Mouse (Mus musculus): ENCODE measurements at regions not wholly inside any gene's neighbourhood (a gene's known extent, or its start where the extent isn't known, plus 50 kb on each side); places are given as distances from the start of the nearest gene placed in this dataset.

DNA sequence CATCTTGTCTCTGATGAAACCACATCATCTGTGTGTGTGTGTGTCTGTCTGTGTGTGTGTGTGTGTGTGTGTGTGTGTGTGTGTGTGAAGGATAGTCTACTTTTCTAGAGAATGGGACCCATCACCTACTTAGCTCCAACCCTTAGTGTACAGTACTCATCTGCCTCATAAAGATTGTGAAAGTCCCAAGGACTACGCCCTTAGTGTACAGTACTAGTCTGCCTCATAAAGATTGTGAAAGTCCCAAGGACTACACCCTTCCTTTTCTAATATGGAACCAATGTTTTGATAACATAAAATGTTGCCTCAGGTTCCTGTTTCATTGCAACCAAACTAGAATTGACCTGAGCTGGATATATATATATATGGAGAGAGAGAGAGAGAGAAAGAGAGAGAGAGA lies 323.9 kb upstream of the Rnaseh2b start:
- ATAC-seq (replicated peaks), result no peak
- Histone ChIP-seq H3K4me2 (replicated peaks) (no peak overlapping the region), H3K9me3 (no peaks in the 10 kb centered on the region), H3K27ac (replicated peaks) (no peak overlapping the region), H3K4me3 (no peak overlapping the region), H3K36me3 (no peaks in the 10 kb centered on the region), H3K27me3 (no peaks in the 10 kb centered on the region), H3K4me1 (no peaks in the 10 kb centered on the region), H3K9ac (replicated peaks) (no peak overlapping the region)
- WGBS, result 100% methylated on average over 1 of the region's 1 CpGs

DNA sequence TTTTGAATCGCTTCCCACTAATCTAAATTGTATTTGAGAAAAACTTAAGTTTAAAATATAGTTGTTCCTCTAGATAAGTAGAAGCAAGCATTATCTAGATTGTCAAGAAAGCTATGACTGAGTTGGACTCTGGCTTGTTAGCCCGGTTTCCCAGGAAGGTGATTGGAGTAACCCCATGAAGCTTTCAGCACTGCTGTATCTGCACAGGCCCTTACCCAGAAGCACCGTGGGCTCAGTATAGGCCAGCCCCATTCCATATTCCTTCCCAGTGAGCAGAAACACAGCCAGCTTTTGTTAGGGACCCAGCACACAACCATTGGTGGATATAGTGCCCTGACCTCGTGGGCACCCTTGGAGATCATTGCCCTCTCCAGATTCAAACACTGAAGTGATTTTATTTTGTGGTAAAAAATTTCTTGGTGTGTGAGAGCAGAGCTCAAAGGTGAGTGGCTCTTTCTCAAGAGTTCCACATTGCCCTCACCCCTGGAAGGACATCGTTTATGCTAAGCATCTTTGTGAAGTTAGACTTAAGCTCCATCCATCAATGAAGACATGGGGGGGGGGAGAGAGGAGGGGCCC lies 323.3 kb upstream of the Rnaseh2b start:
- no peak overlapping the region for H3K4me3 ChIP-seq
- no peaks in the 10 kb centered on the region for H3K9me3 ChIP-seq
- no peak overlapping the region for H3K27ac ChIP-seq (replicated peaks)
- no peaks in the 10 kb centered on the region for H3K27me3 ChIP-seq
- no peaks in the 10 kb centered on the region for H3K4me1 ChIP-seq
- WGBS, result 80% methylated on average over 5 of the region's 5 CpGs
- H3K4me2 ChIP-seq (replicated peaks), result no peak overlapping the region
- H3K36me3 ChIP-seq, result no peaks in the 10 kb centered on the region
- no peak overlapping the region for H3K9ac ChIP-seq (replicated peaks)
- no peak for ATAC-seq (replicated peaks)

DNA sequence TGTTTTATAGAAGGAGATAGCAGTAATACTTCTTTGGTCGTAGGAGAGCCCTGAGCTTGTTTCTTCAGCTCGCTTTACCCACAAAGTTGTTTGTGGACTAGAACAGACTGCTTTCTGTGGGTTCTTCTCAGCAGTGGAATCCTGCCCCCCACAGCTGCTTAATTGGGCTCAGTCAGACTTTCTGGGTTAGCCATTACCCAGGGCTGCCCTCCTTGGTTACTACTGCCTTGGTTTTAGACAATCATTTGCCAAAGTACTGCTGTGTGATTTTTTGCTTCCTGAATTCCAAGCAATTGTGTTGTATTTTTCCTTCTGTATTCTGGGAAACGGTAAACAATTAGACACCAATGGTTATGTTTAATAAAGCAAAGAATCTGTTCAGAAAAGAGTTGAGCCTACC lies 321.8 kb upstream of the Rnaseh2b start:
- H3K36me3 ChIP-seq, result no peaks in the 10 kb centered on the region
- H3K27ac ChIP-seq (replicated peaks), result no peak overlapping the region
- H3K4me1 ChIP-seq, result no peaks in the 10 kb centered on the region
- H3K9ac ChIP-seq (replicated peaks), result no peak overlapping the region
- H3K27me3 ChIP-seq, result no peaks in the 10 kb centered on the region
- no peaks in the 10 kb centered on the region for H3K9me3 ChIP-seq
- ATAC-seq (replicated peaks), result no peak
- H3K4me3 ChIP-seq, result no peak overlapping the region
- H3K4me2 ChIP-seq (replicated peaks), result no peak overlapping the region
- 88% methylated on average over 3 of the region's 3 CpGs for WGBS

DNA sequence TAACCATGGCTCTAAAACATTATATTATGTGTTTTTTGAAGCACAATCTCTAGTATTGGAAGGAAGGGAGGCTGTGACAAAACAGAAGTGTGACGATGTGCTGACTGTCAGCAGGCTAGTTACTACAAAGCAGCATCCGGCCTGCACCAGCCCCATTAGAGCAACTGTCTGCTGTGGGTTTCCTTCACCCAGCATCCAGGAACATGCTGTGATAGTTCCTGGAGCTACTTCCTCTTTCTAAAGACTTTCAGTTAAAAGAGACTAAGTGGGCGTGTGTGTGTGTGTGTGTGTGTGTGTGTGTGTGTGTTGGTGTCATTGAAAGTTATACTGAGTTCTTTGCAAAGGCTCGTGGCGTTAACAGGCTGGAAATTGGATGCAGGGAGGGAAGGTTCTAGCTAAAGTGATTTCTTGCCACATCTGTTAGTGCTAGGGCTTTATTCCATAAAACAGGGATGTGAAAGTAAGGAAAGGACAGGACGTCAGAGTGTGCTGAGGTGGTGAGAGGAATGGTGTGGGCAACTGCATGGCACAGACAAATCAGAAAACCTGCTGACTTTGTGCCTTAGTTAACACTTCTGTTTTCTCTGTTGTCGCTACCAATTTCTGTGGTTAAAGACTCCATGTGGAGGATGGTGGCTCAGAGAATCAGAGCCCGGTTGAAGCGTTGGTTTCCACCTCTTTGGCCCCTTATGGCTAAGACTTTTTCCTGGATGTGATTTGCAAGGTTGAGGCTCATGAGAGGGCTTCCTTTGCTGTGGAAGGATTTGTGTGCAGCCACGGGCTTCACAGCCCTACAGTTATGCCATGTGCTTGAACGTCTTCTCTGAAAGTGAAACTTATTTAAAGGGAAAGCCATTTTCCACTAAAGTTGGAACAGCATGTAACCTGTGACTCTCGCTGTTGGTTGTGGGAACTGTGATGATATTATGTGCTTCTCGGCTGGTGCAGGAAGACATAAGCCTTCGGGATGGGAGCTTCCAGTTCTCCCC lies 321.0 kb upstream of the Rnaseh2b start:
- WGBS, result 81% methylated on average over 14 of the region's 14 CpGs
- Histone ChIP-seq H3K4me2 (replicated peaks) (no peak overlapping the region), H3K27me3 (no peaks in the 10 kb centered on the region), H3K4me1 (no peaks in the 10 kb centered on the region), H3K9ac (replicated peaks) (no peak overlapping the region), H3K9me3 (no peaks in the 10 kb centered on the region), H3K4me3 (no peak overlapping the region), H3K27ac (replicated peaks) (no peak overlapping the region), H3K36me3 (no peaks in the 10 kb centered on the region)
- no peak for ATAC-seq (replicated peaks)

DNA sequence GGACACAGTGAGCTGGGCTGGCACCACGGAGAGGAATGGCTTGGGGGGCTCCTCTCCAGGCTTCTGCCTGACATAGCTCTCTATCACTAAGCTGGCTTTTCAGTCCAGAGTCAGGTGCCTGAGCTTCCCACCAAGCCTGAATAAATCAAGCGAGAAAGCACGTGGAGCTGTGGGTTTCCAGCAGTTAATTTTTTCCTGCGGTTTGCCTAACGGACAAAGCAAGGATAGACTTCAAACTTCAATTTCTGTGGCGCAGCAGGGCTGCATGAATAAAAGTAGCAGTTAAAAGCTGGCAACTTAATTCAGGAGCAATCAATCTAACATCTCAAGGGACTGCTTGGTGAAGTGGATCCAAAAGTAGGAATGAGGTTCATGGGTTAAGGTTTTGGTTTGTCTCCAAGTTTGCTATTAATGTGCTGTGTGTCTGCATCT lies 317.1 kb upstream of the Rnaseh2b start:
- H3K4me2 ChIP-seq (replicated peaks), result no peak overlapping the region
- no peak for ATAC-seq (replicated peaks)

GRCm38 (mm10) chr14:61980581-61980980 lies 311.8 kb upstream of the Rnaseh2b start:
- ATAC-seq (replicated peaks), result no peak
- Histone ChIP-seq H3K4me2 (replicated peaks) (no peak overlapping the region), H3K36me3 (no peaks in the 10 kb centered on the region), H3K27ac (replicated peaks) (no peak overlapping the region), H3K27me3 (no peaks in the 10 kb centered on the region), H3K4me3 (no peak overlapping the region), H3K9me3 (no peaks in the 10 kb centered on the region), H3K4me1 (no peaks in the 10 kb centered on the region), H3K9ac (replicated peaks) (no peak overlapping the region)
- WGBS, result 62% methylated on average over 3 of the region's 3 CpGs

More for the DNA sequence above, 317.1 kb upstream of the Rnaseh2b start:
- no peak overlapping the region for H3K9ac ChIP-seq (replicated peaks)
- no peaks in the 10 kb centered on the region for H3K36me3 ChIP-seq
- H3K27me3 ChIP-seq, result no peaks in the 10 kb centered on the region
- H3K9me3 ChIP-seq, result no peaks in the 10 kb centered on the region
- H3K4me1 ChIP-seq, result no peaks in the 10 kb centered on the region
- no peak overlapping the region for H3K4me3 ChIP-seq
- WGBS, result 39% methylated on average over 6 of the region's 6 CpGs
- H3K27ac ChIP-seq (replicated peaks), result no peak overlapping the region

DNA sequence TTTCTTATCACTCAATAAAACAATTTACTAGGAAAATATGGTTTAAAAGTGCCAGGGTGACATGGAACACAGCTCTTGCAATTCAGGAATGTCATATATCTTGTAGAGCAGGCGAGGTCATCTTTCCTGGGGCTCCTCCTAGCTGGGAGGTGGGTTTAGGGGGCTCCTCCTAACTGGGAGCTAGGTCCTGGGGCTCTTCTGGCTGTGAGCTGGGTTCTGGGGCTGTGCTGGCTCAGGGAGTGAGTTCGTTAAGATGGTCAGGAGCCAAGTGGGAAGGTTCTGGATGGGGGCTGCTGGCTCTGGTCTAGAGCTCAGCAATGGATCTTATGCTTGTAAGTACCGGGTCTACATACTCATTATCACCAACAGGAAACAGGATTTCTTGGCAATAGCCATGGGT lies 306.8 kb upstream of the Rnaseh2b start:
- Histone ChIP-seq H3K9ac (replicated peaks) (no peak overlapping the region), H3K4me1 (peaks cover 7% of the 10 kb centered on the region; the same call in 1 of the 2 replicates), H3K9me3 (no peaks in the 10 kb centered on the region), H3K36me3 (no peaks in the 10 kb centered on the region), H3K27me3 (no peaks in the 10 kb centered on the region), H3K4me3 (no peak overlapping the region), H3K4me2 (replicated peaks) (no peak overlapping the region), H3K27ac (replicated peaks) (no peak overlapping the region)
- ATAC-seq (replicated peaks), result no peak
- WGBS, result 72% methylated on average over 3 of the region's 3 CpGs

DNA sequence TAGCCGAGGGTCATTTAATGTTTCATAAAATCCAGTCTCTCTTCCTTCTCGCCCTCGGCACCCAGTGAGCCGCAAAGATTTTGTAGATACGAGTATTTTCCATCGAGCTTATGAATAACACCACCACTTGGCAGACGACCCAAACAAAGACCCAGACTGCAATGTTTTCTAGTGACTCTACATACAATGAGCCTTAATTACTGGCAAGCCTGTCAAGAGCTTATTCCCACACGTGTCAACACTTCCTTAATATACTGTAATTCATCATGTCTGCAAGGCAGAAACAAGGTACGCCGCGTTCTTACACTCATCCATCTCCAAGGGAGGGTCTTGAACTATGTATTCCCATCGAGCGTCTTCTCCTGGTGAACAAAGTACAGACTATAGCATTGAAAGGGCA lies 306.2 kb upstream of the Rnaseh2b start:
- Histone ChIP-seq H3K36me3 (no peaks in the 10 kb centered on the region), H3K4me2 (replicated peaks) (no peak overlapping the region), H3K9ac (replicated peaks) (no peak overlapping the region), H3K4me3 (no peak overlapping the region), H3K27me3 (no peaks in the 10 kb centered on the region), H3K9me3 (no peaks in the 10 kb centered on the region), H3K4me1 (peaks cover 7% of the 10 kb centered on the region; the same call in 1 of the 2 replicates), H3K27ac (replicated peaks) (no peak overlapping the region)
- no peak for ATAC-seq (replicated peaks)
- WGBS, result 60% methylated on average over 13 of the region's 13 CpGs

DNA sequence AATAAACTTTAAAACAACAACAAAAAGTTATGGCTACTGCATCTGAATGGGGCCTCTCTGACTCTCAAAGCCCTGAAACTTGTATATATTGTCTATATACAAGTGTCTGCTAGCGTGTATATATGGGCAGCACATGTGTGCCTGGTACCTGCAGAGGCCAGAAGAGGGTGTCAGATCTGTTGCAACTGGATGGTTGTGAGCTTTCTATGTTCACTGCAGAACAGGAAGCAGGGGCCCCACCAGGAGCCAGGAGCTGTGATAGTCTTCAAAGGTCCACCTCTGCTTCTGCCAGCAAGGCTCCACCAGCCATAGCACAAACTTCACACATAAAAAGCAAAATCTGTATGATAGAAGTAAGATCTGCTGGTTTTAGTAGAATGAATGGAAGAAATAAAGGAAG lies 297.1 kb upstream of the Rnaseh2b start:
- no peak for ATAC-seq (replicated peaks)
- H3K4me3 ChIP-seq, result no peak overlapping the region
- H3K9ac ChIP-seq (replicated peaks), result no peak overlapping the region
- H3K36me3 ChIP-seq, result no peaks in the 10 kb centered on the region
- no peaks in the 10 kb centered on the region for H3K27me3 ChIP-seq
- H3K4me2 ChIP-seq (replicated peaks), result no peak overlapping the region
- no peaks in the 10 kb centered on the region for H3K9me3 ChIP-seq
- no peaks in the 10 kb centered on the region for H3K4me1 ChIP-seq
- WGBS, result 87% methylated on average over 1 of the region's 1 CpGs
- no peak overlapping the region for H3K27ac ChIP-seq (replicated peaks)

- Histone ChIP-seq H3K4me3 (no peak overlapping the region), H3K27ac (replicated peaks) (no peak overlapping the region), H3K4me2 (replicated peaks) (no peak overlapping the region), H3K27me3 (no peaks in the 10 kb centered on the region), H3K9ac (replicated peaks) (no peak overlapping the region), H3K36me3 (no peaks in the 10 kb centered on the region), H3K9me3 (no peaks in the 10 kb centered on the region), H3K4me1 (peaks cover 13% of the 10 kb centered on the region; the same call in 1 of the 2 replicates)
- no peak for ATAC-seq (replicated peaks)
Observed at GRCm38 (mm10) chr14:61997736-61998135, 294.7 kb upstream of the Rnaseh2b start.

DNA sequence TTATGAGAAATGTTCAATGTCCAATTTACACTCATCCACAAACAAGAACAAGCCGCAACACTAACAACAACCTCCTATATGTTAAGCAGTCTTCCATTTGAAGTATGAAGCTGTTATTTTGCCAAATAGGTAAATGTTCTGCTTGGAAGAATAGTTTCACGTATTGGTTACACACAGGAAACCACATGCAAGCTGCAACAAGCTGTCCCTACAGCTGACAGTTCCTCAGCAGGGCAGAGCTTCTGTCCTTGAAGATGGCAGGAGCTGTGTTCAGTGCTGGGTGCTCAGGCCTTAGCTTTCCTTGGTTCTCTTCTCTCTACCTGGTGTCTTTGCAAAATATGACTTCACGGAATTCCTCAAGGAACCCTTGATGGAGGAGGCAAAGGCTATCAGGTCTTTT lies 294.1 kb upstream of the Rnaseh2b start:
- H3K4me1 ChIP-seq, result peaks cover 19% of the 10 kb centered on the region
- H3K27ac ChIP-seq (replicated peaks), result no peak overlapping the region
- H3K36me3 ChIP-seq, result no peaks in the 10 kb centered on the region
- no peak for ATAC-seq (replicated peaks)
- WGBS, result 90% methylated on average over 3 of the region's 3 CpGs
- no peak overlapping the region for H3K4me2 ChIP-seq (replicated peaks)
- H3K9ac ChIP-seq (replicated peaks), result no peak overlapping the region
- no peak overlapping the region for H3K4me3 ChIP-seq
- no peaks in the 10 kb centered on the region for H3K27me3 ChIP-seq
- H3K9me3 ChIP-seq, result no peaks in the 10 kb centered on the region

- H3K27me3 ChIP-seq, result no peaks in the 10 kb centered on the region
- H3K9ac ChIP-seq (replicated peaks), result no peak overlapping the region
- no peaks in the 10 kb centered on the region for H3K36me3 ChIP-seq
- no peaks in the 10 kb centered on the region for H3K9me3 ChIP-seq
- no peak overlapping the region for H3K4me3 ChIP-seq
- H3K27ac ChIP-seq (replicated peaks), result no peak overlapping the region
- H3K4me2 ChIP-seq (replicated peaks), result no peak overlapping the region
- 30% methylated on average over 7 of the region's 7 CpGs for WGBS
- no peak for ATAC-seq (replicated peaks)
- peaks cover 23% of the 10 kb centered on the region for H3K4me1 ChIP-seq
Observed at GRCm38 (mm10) chr14:62001481-62001949, 290.9 kb upstream of the Rnaseh2b start.
